Mouse (Mus musculus) layer of hippocampus, postnatal 36 days (tissue): ENCODE measurements around the gene Rgs3. TPM values are rescaled to one million over a fixed set of nuclear protein-coding genes. Genes with fewer than 3 reads are reported as not detected.

ENCODE experiments used
- DNase-seq, 2 experiments: peaks; one replicate each; pipeline ENCODE4 v3.0.0; 2022
- total RNA-seq, 2 experiments: library from RNA; stranded (reverse); gene quantifications; 2 replicates each; pipeline ENCODE4 v1.2.3; 2021

Gene Rgs3
- total RNA-seq, 2 experiments from 2014 or later: 14.8 to 19.8 TPM

DNA sequence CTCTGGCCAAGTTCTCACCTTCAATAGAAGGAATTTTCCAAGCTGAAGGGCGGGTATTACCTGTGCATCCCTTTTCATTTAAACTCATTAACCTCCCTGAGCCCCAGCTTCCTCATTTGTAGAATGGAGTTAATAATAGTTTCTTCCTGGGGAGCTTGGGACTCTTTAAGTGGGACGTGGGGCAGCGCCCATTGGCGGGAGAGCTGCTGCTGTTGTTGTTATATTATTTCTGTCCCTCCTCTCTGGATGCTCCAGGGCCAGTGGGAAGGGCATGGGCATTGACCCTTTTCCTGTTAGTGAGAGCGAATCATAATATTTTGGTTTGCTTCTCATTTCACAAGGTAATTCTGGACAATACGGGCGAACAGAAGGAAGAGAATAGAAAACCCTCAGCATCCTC, 47.3 kb downstream of the Rgs3 start:
- no peak for DNase-seq

DNA sequence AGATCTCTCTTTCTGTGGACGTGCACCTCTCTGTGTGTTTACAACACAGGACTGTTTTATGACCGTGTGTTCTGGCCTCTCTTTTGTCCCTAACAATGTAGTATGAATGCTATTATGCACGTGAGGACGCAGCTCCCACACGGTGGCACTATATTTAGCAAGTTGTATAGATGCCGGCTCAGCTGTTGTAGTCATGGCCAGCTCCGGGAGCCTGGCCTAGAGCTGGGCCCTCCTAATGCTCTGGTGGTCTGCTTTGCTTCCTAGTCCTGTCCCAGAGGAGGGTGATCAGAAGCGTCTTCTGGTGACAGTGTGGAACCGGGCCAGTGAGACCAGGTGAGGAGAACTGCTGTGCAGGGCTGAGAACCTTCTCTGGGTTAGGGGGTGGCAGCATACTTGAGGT, 47.7 kb downstream of the Rgs3 start:
- no peak for DNase-seq

DNA sequence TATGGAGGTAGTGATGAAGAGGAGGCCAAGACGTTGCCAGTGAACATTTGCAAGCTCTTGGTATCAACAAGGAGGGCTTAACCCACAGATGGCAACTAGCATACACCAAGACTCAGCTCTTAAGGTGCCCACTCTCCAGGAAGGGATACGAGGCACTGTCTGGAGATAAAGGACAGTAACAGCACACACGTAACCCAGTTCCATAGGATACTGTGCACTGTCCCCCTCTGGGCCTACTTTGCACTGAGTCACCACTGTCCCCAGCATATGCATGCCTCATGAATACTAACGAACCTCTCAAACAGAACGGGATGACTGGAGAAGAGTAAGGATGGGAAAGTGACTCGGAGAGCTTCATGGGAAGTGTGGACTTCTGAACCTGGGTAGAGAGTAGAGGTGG, 48.2 kb downstream of the Rgs3 start:
- no peak for DNase-seq

DNA sequence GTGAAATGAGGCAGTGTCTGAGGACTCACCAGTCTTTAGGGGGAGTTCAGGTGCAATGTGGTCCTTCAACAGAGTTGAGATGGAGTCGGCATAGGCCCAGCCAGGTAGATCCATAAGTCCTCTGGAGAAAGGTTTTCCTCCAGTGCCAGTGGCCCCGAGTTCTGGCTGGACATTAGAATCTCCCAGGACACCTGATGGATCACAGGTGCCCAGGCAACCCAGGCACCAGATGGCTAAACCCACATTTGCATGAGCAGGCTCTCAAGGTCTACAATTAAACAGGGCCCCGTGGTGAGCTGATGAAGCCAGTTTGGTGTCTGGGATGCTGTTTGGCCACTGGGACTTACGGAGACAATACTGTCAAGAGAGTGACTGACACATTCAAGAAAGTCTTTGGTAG, 49.7 kb downstream of the Rgs3 start:
- DNase-seq: no peak

DNA sequence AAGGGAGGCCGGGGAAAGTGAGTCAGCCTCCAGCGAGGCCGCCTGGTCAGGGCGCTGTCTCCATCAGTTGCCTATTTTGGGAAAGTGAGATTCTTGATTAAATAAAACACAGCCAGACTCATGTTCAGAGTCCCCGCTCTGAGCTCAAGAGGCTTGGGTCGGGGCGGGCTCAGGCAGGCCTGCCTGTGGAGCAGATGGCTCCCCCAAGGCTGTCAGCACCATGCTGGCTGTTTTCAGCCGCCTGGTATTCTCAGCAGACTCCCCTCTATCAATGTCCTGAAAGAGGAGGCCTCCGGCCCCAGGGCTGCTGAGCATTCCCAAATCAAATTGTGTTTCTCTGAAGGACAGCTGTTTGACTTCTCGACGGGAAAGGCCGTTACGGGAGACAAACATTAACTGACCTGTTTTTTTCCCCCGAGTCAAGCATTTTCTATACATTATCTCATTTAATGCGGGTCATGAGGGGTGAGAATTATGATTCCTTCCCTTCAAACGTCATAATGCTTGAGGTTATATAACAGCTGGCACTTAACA, 50.6 kb downstream of the Rgs3 start:
- no peak for DNase-seq

DNA sequence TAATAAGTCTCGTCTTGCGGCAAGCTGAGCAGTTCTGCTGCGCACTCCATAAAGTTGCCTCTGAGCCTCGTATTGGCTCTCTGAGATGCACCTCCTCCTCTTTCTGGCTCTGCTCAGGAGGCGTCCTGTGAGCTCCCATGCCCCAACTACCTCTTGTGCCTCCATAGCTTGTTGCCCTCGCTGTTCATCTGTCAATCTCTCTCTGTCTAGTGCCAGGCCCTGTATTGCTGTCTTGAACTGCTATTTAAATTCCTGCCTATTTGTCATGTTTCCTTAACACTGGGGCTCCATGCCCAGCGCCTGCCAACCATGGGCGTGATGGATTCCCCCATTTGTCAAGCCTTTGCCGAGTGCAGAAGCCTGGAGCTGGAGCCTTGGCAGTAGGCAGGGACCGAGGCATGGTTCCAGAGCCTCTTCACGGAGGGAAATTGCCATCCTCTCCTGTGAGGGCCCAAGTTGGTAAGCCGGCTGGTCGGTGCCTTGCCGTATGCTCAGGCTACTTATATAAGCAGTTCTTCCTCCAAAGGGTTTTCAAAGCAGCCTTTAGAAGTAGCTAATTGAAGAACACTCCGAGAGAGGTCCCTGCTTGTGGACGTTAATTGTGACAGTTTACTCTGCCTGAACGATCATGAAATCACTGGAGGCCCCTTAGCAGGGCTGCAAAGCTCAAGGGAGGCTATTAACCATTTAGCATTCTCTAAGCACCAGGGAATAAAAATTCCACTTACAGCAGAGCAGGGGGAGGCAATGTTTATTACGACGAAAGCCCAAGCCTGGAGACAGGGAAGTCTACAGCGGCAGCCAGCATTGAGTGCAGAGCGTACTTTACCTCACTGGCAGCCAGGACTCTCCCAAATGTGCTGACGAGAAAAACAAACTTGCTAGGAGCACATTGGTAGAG, 53.2 kb downstream of the Rgs3 start:
- peak; percentile 76 to 79 for DNase-seq

DNA sequence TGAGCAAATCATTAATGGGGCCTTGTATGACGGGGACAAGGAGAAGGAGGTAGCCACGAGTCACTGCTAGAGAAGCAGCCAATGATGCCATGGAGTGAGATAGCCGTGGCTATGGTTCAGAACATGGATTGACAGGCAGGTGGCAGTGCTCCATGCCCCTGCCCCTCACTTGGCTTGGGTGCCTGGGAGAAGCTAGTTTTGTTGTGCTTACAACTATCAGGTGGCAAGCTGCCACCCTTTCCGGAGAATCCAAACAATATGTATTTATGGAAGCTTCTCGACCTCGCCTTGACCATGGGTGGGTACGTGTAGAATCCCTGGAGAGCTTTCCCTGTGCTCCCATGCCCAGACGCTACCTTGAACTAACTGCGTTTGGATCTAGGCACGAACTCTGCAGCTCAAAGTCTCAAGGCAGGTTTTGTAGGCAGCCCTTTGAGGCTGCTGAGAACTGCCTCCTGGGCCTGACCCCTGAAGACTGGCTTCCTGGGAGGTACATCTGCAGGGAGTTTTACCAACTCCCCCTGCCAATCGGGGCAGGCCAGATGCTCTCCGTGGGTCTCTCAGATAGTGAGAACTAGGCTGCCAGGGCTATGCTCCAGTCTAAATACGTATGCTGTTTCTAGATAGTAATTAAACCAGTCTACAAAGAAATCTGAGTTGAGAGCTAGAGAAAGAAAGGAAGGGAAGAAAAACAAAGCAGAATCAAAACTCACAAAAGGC, 54.2 kb downstream of the Rgs3 start:
- no peak for DNase-seq

DNA sequence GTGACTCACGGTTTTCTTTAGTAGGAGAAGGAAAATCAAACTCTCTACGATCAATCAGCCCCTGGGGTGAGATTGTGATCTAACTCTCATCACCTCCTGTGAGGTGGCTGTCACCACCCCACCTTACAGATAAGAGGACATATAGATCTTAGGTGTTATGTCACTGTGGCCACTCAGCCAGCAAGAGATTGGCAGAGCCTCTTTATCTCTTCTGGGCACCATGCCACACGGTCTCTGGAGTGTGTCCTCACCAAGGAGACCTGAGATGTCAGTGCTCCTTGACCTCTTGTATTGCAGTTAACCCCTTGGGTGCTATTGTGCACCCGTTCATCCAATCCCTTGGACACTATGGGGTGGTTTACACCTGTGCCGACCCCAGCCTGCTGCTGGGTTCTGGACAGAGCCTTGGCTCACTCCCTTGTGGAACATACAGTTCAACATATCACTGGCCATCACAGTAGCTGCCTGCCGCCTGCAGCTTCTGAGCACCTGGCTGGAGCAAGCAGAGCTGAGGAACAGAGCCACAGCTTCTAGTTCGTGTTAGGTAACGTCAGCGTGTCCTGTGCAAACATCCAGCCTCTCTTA, 58.3 kb downstream of the Rgs3 start:
- no peak for DNase-seq

DNA sequence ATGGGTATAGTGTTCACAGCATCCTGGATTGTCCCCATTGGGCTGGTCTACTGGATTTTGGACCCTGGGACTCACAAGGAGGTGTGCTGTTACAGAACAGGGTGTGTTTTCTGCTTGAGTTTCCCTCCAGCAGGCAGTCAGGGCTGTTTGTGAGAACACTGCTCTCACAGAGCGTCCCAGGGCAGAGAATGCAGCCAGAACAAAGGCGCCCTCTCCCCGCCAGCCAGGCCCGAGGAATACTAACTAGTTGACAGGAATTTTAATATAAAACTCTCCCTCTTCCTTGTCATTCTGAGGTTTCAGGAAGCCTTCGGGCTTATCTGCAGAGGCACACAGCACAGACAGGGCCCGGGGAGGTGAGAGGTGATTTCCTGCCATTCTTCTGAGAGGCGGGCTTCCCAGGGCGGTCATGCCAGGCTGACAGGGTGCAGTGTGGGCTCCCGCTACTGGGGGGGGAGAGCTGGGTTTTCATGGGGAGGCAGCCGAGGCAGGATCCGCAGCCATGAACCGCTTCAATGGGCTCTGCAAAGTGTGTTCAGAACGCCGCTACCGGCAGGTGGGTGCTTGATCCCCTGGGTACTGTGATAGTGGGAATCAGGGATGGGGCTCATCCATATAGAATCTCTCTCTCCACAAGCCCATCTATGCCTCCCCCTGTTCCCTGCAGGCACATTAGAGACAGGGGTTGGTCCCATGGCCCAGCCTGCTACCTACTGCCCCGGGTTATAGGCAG, 59.8 kb downstream of the Rgs3 start:
- peak in 1 of 2 experiments; percentile 41 for DNase-seq

DNA sequence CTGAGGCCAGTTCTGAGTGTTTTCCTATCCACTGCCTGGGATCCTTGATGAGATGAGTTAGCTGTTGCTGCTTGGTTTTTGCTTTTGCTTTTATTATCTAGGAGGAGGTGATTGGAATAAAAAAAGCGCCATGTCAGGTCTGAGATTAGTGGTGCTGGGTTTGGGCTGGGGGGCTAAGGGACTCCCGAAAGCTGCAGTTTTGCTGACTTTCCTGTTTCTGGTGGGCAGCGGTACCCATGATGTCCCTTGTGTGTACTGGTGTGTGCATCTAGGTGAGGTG, 60.3 kb downstream of the Rgs3 start:
- no peak for DNase-seq

DNA sequence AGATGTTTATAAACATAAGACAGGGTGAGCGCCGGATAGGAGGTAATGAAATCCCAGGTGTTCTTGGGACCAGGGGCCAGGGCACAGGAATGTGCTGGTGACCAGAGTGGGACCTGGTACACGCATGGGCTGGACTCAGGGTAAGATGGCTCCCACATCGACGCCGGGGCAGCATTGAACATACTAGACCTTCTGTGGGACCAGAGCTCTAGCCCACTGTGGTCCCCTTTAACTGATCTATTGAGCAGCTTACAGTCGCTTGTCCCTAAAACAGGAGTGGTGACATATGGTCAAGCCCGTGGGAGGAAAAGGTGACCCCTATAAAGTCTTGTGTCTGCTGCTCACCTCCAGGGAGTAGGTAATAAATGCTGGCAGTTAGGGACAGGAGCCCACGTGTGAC, 61.5 kb downstream of the Rgs3 start:
- no peak for DNase-seq

DNA sequence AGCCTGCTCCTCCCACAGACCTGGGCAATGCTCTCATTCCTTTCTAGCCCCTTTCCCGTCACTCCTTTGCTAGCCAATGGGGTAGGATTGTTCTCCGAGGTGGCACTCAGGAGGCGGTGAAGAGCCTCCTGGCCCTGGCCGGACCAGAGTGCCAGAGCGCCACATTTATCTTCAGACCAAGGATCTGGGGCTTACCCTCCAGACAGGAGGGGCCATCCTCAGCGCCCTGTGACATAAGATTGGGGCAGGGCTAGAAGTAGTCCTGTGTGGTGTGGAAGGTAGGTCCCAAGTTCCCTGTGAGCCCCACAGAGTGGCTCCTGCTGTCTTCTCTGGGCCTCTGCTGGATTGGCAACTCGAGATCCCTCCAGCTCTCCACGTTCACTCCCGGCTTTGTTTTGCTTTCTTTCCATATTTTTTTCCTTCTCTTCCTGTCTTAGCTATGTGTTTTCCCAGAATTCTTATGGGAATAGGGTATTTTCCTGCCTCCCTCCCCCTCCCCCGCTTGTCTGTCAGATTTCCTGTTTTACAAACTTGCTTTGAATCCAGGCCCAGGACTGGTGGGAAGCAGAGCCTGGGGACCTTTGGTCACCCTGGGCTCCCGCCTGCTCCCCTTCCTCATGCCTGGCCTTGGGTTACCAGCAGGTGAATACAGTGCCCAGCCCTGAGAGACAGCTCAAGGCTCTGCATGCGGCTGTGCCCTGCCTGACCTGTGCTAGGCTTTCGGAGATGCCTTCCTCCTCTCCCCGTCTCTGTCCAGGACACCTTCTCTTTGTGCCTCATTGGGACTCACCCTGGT, 62.4 kb downstream of the Rgs3 start:
- no peak for DNase-seq

DNA sequence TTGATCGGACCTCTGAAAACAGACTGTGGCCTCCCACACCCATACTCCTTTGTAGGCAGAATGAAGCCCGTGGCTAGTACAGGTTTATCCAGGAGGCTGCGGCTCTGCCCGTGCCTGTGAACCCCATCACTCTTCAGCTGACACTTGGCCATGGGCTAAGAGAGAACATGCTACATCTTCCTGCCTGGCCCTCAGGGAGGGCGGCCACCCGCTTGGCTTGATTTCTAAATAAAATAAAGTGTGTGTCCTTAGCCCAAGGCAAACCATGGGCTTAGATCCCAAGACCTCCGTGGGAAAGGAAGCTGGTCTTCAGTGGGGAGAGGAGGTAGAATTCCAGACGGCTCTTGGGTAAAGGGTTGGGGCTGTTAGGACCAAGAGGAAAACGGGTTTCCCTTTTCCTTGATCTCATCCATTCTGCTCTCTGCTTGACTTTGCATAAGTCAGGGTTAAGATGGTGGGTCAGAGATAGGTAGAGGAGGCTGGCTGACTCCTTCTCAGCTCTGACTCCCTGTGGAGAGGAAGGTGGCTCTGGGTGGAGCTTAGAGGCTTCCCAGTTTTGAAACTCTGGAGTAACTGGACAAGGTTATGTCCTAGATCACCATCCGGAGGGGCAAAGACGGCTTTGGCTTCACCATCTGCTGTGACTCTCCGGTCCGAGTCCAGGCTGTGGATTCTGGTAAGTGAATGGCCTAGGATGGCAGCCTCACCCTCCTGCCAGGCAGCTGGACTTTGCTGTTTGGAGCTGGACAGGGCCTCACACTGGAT, 63.8 kb downstream of the Rgs3 start:
- no peak for DNase-seq

DNA sequence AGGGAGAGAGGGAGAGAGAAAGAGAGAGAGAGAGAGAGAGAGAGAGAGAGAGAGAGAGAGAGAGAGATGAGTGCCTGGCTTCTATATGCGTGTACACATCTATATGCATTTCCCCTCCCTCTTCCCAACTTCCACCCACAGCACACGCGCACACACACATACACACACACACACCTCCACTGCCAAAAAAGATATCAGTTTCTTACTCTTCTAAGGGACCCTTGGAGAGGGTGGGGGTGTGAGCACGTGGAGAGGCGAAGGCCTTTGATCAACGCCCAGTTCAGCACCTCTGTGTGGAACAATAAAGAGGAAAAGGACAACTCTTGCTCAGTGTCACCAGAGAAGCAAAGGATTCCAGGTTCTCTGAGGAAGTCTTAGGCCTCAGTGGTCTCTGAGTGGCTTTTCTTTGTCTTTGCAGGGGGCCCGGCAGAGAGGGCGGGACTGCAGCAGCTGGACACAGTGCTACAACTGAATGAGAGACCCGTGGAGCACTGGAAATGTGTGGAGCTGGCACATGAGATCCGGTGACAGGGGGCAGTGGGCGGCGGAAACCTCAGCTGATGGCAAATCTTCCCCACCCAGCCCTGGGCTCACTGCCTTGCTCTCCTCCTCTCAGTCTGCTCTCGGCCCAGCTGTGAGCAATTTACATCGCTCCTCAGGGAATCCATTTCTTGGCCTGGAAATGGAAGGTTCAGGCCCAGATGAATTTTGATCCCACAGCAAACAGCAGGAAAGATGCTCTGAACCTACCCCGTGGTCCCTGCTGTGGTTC, 65.2 kb downstream of the Rgs3 start:
- DNase-seq: no peak

DNA sequence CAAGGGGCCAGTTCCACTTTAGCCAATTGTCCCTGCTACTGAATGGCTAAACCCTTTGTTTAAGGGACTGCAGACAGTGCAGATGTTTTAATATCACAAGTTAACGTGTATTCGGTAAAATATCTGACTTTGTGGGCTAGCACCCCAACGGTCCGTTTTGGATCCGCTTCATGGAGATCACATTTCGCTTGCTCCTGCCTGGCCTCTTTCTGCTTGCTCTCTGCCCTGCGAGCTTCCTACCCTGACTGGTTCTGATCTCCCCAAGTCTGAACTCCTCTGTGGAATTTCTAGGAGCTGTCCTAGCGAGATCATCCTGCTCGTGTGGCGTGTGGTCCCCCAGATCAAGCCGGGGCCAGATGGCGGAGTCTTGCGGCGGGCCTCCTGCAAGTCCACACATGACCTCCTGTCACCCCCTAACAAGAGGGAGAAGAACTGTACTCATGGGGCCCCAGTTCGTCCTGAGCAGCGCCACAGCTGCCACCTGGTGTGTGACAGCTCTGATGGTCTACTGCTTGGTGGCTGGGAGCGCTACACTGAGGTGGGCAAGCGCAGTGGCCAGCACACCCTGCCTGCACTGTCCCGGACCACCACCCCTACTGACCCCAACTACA, 65.9 kb downstream of the Rgs3 start:
- DNase-seq: no peak

DNA sequence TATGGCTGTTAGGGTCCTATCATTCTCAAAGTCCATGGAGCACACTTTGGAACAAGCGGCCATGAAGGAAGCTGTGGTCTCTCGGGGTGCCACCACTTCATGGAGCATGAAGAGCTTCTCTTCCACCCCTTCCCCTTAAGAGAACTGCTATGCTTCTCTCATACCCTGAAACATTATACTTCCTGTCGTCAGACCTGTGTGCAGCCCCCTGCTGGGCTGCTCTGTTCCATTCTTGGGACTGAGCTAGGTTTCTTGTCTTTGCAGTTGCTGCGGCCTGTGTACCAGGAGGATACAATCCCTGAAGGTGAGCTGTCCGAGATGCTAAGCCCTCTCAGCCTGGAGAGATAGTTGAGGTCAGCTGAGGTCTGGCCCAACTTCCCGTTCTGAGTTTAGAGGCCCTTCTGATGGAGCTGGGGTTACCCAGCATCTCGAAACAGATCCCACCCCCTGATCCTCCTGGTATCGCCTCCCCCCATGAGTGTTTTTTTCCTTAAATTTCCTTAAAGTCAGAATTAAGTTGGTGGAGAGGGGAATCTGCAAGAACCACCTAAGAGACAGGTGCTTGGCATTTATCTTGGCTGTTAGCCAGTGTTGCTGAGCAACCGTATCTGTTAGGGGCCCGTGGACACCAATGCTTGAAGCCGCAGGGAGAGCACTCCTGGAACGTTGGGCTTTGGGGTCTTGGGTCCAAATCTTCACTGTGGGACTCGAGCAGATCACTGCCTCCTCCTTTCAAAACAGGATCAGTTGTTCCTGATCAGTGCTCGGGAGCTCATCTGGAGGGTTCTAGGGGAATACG, 66.8 kb downstream of the Rgs3 start:
- no peak for DNase-seq

DNA sequence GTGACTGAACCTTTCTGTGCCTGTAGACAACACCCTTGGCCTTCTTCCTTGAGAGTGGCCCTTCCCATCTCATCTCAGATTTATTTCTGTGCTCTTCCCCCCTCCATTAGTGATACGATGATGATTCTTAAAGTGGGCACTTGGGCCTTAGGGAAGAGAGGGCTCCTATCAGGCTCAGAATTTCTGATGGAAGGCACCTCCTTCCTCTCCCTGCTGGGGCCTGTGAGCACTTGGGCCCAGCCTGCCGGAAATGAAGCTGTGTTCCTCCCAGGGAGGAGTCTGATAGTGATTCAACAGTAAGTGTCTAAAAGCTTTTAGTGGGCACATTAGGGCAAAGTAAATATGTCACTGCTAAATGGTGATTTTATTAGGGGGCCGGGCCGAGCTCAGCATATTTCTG, 67.7 kb downstream of the Rgs3 start:
- no peak for DNase-seq

DNA sequence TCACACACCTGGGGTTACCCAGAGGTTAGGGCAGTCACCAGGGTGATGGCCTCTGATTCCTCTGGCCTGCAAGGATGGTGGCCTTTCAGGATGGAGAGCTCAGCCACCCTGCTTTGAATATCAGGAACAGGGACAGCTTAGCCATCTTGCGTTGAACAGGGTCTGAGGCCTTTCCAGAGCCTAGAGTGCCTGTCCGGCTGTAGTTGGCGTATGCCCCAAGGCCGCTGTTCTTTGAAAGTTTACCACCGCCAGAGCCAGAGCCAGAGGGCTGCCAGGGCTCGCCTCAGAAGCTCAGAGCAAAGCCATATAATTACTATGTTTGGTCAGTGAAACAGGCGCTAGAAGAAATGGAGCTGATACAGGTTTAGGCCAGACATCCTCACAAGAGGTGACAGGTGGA, 68.9 kb downstream of the Rgs3 start:
- no peak for DNase-seq

DNA sequence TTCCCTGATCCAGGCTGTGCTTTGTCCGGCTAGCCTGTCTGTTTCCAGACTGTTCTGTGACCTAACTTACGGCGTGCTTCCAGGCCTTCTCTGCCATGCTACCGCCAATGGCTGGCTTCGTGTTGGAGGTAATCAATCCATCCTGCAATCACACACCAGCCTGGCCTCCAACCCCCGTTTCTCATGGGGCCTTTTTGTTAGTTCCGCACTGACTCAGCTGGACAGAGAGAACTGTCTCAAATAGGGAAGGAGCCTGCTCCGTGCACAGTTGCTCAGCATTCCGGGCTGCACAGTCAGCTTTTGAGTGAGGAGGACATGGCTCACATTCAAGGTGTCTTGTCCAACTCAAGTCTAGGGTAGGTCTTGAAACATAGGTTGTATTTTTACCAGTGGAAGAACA, 69.8 kb downstream of the Rgs3 start:
- DNase-seq: no peak
